Mouse (Mus musculus) liver, embryonic 13.5 days (tissue): ENCODE measurements around the gene Supt16. TPM values are rescaled to one million over a fixed set of nuclear protein-coding genes. Genes with fewer than 3 reads are reported as not detected.

Source experiments
- ATAC-seq: fragments of 200-750 bp; cut with Nextera tagmentation; 2 replicates; pipeline ENCODE4 v1.8.0; 2017; ENCODE audit warnings: low read depth, mild to moderate bottlenecking, moderate number of reproducible peaks, moderate library complexity
- DNase-seq: peaks from one replicate; pipeline ENCODE4 v3.0.0; 2022
- H3K27ac ChIP-seq: fragments of 300-500 bp; sonication (generic); 2 replicates; pipeline ENCODE4 v1.5.1; 2015; ENCODE audit warnings: moderate library complexity, mild to moderate bottlenecking, inconsistent platforms
- H3K27me3 ChIP-seq: fragments of 300-500 bp; sonication (generic); 2 replicates; pipeline ENCODE4 v1.6.1; 2015; ENCODE audit warnings: mild to moderate bottlenecking, inconsistent platforms
- H3K36me3 ChIP-seq: fragments of 300-500 bp; sonication (generic); 2 replicates; pipeline ENCODE4 v1.6.1; 2015; ENCODE audit warnings: mild to moderate bottlenecking, inconsistent platforms
- H3K4me1 ChIP-seq: fragments of 300-500 bp; sonication (generic); replicated peaks from 2 replicates; pipeline ENCODE4 v1.6.1; 2015; ENCODE audit warnings: inconsistent platforms
- H3K4me2 ChIP-seq: fragments of 300-500 bp; sonication (generic); 2 replicates; pipeline ENCODE4 v1.6.1; 2015; ENCODE audit warnings: inconsistent platforms, mild to moderate bottlenecking, moderate library complexity
- H3K4me3 ChIP-seq: fragments of 300-500 bp; sonication (generic); replicated peaks from 2 replicates; pipeline ENCODE4 v1.5.1; 2015; ENCODE audit warnings: mild to moderate bottlenecking, inconsistent platforms
- H3K9ac ChIP-seq: fragments of 300-500 bp; sonication (generic); 2 replicates; pipeline ENCODE4 v1.6.1; 2015; ENCODE audit warnings: mild to moderate bottlenecking, inconsistent platforms
- H3K9me3 ChIP-seq: fragments of 300-500 bp; sonication (generic); replicated peaks from 2 replicates; pipeline ENCODE4 v1.6.1; 2016; ENCODE audit warnings: inconsistent platforms
- WGBS: fragments of 180-500 bp; shearing (Covaris S2); methylation state at CpG from one replicate; pipeline ENCODE4 v1.1.7; 2015; ENCODE audit not compliant: insufficient replicate concordance; 5-methylcytosine and 5-hydroxymethylcytosine counted together
- polyA plus RNA-seq: library from polyadenylated mRNA; unstranded; fragments of >200 nt; fragmentation: Nextera tagmentation; extraction: Ambion mirVana; gene quantifications from 2 replicates; pipeline ENCODE4 v1.2.1, GENCODE M21; 2015

The Supt16 gene
- polyA plus RNA-seq, 1 experiment from 2014 or later = 45.6 TPM

GRCm38 (mm10) chr14:52146540-52146939, 50.7 kb downstream of the Supt16 start:
- ATAC-seq (no peak), DNase-seq (no peak)
- H3K27me3 ChIP-seq = no peaks in the 10 kb centered on the region; the same call in 1 of the 2 replicates
- no peak overlapping the region for H3K4me2 ChIP-seq
- 51% methylated on average over 4 of the region's 4 CpGs for WGBS
- H3K4me1 ChIP-seq = peaks cover 3% of the 10 kb centered on the region; the same call in 1 of the 2 replicates
- no peak overlapping the region for H3K9ac ChIP-seq
- no peaks in the 10 kb centered on the region for H3K36me3 ChIP-seq
- H3K9me3 ChIP-seq = no peaks in the 10 kb centered on the region
- no peak overlapping the region for H3K27ac ChIP-seq
- no peak overlapping the region for H3K4me3 ChIP-seq

- no peaks in the 10 kb centered on the region for H3K9me3 ChIP-seq
- H3K4me3 ChIP-seq = no peak overlapping the region
- no peak overlapping the region for H3K4me2 ChIP-seq
- WGBS = 51% methylated on average over 4 of the region's 4 CpGs
- H3K27me3 ChIP-seq = no peaks in the 10 kb centered on the region; the same call in 1 of the 2 replicates
- no peak overlapping the region for H3K27ac ChIP-seq
- ATAC-seq (no peak), DNase-seq (no peak)
- H3K36me3 ChIP-seq = no peaks in the 10 kb centered on the region
- no peak overlapping the region for H3K9ac ChIP-seq
- H3K4me1 ChIP-seq = peaks cover 21% of the 10 kb centered on the region
Measured at GRCm38 (mm10) chr14:52144165-52144564, 53.1 kb downstream of the Supt16 start.

DNA sequence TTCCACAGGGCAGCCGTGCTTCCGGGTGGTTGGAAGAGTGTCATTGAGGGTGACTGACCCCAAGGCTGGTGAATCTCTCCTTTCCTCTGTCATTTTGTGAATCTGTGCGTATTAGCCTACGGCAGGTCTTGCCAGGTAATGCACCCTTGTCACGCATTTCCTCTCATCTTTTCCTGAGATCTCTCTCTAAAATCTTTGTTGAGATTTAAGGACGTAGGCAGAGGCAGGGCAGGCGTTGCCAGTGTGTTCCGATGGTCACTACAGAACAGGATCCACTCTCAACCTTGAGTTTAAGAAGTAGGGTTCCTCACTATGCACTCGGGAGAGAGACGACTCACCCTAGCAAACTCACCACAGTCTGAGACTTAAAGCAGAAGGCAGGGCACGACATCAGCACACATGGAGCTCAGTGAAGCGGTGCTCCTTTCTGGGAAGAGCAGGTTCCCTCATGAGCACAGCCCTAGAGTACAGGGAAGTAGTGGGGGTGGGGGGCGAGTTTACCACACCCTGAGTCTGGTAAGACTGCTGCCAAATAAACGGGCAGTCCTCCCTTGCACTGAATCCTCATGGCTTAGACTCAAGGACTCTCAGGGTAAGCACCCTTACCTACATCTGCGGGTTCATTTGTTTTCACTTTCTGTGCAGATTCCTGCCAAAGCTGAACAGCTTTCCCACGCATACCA, 55.6 kb downstream of the Supt16 start:
- H3K4me2 ChIP-seq = peak overlapping the region; percentile 58

GRCm38 (mm10) chr14:52140577-52141444, 56.4 kb downstream of the Supt16 start:
- no peaks in the 10 kb centered on the region for H3K9me3 ChIP-seq
- peaks cover 21% of the 10 kb centered on the region for H3K4me1 ChIP-seq
- no peaks in the 10 kb centered on the region; the same call in 1 of the 2 replicates for H3K27me3 ChIP-seq
- peak; percentile 53 for ATAC-seq
- no peaks in the 10 kb centered on the region for H3K36me3 ChIP-seq
- no peak for DNase-seq
- no peak overlapping the region for H3K27ac ChIP-seq
- peak overlapping the region; percentile 58 for H3K4me2 ChIP-seq
- 10% methylated on average over 19 of the region's 19 CpGs for WGBS
- H3K4me3 ChIP-seq = peak overlapping the region; percentile 32
- peak overlapping the region; percentile 33 for H3K9ac ChIP-seq

More for the DNA sequence above, 55.6 kb downstream of the Supt16 start:
- 42% methylated on average over 16 of the region's 16 CpGs for WGBS
- H3K9me3 ChIP-seq = no peaks in the 10 kb centered on the region
- ATAC-seq (no peak), DNase-seq (no peak)
- peaks cover 21% of the 10 kb centered on the region for H3K4me1 ChIP-seq
- no peaks in the 10 kb centered on the region for H3K36me3 ChIP-seq
- no peak overlapping the region for H3K9ac ChIP-seq
- H3K4me3 ChIP-seq = peak overlapping the region; percentile 32
- H3K27ac ChIP-seq = no peak overlapping the region
- H3K27me3 ChIP-seq = no peaks in the 10 kb centered on the region; the same call in 1 of the 2 replicates

- no peak for DNase-seq
- Histone ChIP-seq H3K4me1 (0 out of 2 replicates have a peak, but pooled peaks cover 3% of the 10 kb centered on the region), H3K27ac (no peak overlapping the region), H3K4me2 (no peak overlapping the region), H3K4me3 (no peak overlapping the region), H3K9me3 (no peaks in the 10 kb centered on the region), H3K27me3 (no peaks in the 10 kb centered on the region), H3K9ac (no peak overlapping the region), H3K36me3 (no peaks in the 10 kb centered on the region)
- WGBS = 46% methylated on average over 5 of the region's 5 CpGs
- ATAC-seq = no peak
Measured at GRCm38 (mm10) chr14:52133584-52133983, 63.6 kb downstream of the Supt16 start.

- Histone ChIP-seq H3K36me3 (no peaks in the 10 kb centered on the region), H3K9ac (no peak overlapping the region), H3K4me3 (no peak overlapping the region), H3K4me1 (peaks cover 4% of the 10 kb centered on the region; the same call in 1 of the 2 replicates), H3K9me3 (no peaks in the 10 kb centered on the region), H3K4me2 (no peak overlapping the region), H3K27ac (no peak overlapping the region), H3K27me3 (peaks cover 20% of the 10 kb centered on the region)
- 69% methylated on average over 3 of the region's 3 CpGs for WGBS
- DNase-seq = no peak
- no peak for ATAC-seq
Measured at GRCm38 (mm10) chr14:52124636-52125035, 72.6 kb downstream of the Supt16 start.

DNA sequence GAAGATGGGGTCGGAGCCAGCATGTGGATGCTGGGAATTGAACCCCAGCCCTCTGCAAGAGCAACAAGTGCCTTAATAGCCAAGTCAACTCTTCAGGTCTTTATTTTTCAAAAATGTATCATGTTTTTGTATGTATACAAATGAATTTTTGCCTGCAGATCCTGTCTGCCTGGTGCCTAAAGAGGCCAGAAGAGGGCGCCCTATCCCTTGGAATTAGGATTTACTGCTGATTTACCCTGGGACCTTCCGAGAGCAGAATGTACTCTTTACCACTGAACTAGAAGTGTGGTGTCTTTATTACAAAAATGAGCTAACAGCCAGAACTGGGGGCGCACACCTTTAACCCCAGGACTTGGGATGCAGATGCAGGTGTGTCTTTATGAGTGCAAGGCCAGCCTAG, 73.3 kb downstream of the Supt16 start:
- H3K4me3 ChIP-seq = no peak overlapping the region
- DNase-seq (peak; percentile 34), ATAC-seq (no peak)
- H3K4me1 ChIP-seq = peaks cover 11% of the 10 kb centered on the region
- H3K27me3 ChIP-seq = peaks cover 26% of the 10 kb centered on the region
- no peak overlapping the region for H3K27ac ChIP-seq
- no peaks in the 10 kb centered on the region for H3K36me3 ChIP-seq
- H3K9me3 ChIP-seq = no peaks in the 10 kb centered on the region
- H3K9ac ChIP-seq = no peak overlapping the region
- WGBS = 17% methylated on average over 4 of the region's 4 CpGs
- no peak overlapping the region for H3K4me2 ChIP-seq

GRCm38 (mm10) chr14:52120169-52120568, 77.0 kb downstream of the Supt16 start:
- peak overlapping the region; percentile 97 for H3K4me2 ChIP-seq
- H3K27me3 ChIP-seq = peaks cover 27% of the 10 kb centered on the region
- ATAC-seq (no peak), DNase-seq (no peak)
- H3K4me3 ChIP-seq = peak overlapping the region; percentile 65; the same call in 1 of the 2 replicates
- no peaks in the 10 kb centered on the region for H3K9me3 ChIP-seq
- H3K4me1 ChIP-seq = peaks cover 24% of the 10 kb centered on the region
- 28% methylated on average over 7 of the region's 7 CpGs for WGBS
- no peak overlapping the region for H3K27ac ChIP-seq
- H3K36me3 ChIP-seq = no peaks in the 10 kb centered on the region
- no peak overlapping the region for H3K9ac ChIP-seq

GRCm38 (mm10) chr14:52118823-52119608, 78.2 kb downstream of the Supt16 start:
- under 1% methylated on average over 38 of the region's 38 CpGs for WGBS
- Histone ChIP-seq H3K4me1 (peaks cover 24% of the 10 kb centered on the region), H3K4me2 (peak overlapping the region; percentile 97), H3K4me3 (peak overlapping the region; percentile 65), H3K27me3 (peaks cover 27% of the 10 kb centered on the region), H3K9me3 (no peaks in the 10 kb centered on the region), H3K36me3 (no peaks in the 10 kb centered on the region), H3K27ac (peak overlapping the region; percentile 74), H3K9ac (peak overlapping the region; percentile 78)
- DNase-seq (no peak), ATAC-seq (peak; percentile 80)

GRCm38 (mm10) chr14:52118456-52118822, 78.8 kb downstream of the Supt16 start:
- no peaks in the 10 kb centered on the region for H3K9me3 ChIP-seq
- ATAC-seq (peak; percentile 53), DNase-seq (no peak)
- H3K9ac ChIP-seq = peak overlapping the region; percentile 78
- H3K4me3 ChIP-seq = peak overlapping the region; percentile 65
- H3K36me3 ChIP-seq = no peaks in the 10 kb centered on the region
- H3K4me2 ChIP-seq = peak overlapping the region; percentile 97
- peak overlapping the region; percentile 74; the same call in 1 of the 2 replicates for H3K27ac ChIP-seq
- 2% methylated on average over 8 of the region's 8 CpGs for WGBS
- peaks cover 24% of the 10 kb centered on the region for H3K4me1 ChIP-seq
- peaks cover 27% of the 10 kb centered on the region for H3K27me3 ChIP-seq

GRCm38 (mm10) chr14:52117241-52117640, 80.0 kb downstream of the Supt16 start:
- Histone ChIP-seq H3K27ac (no peak overlapping the region), H3K9me3 (no peaks in the 10 kb centered on the region), H3K9ac (no peak overlapping the region), H3K4me1 (peaks cover 24% of the 10 kb centered on the region), H3K4me2 (no peak overlapping the region), H3K4me3 (no peak overlapping the region), H3K27me3 (peaks cover 27% of the 10 kb centered on the region), H3K36me3 (no peaks in the 10 kb centered on the region)
- no peak for ATAC-seq
- 88% methylated on average over 5 of the region's 5 CpGs for WGBS
- DNase-seq = no peak
